Mouse (Mus musculus) E14TG2a.4 (cell line): ENCODE data around the gene Wfdc13.

ENCODE experiments used
- CTCF ChIP-seq: conservative IDR thresholded peaks from 2 replicates; pipeline ENCODE4 v1.5.1; 2014; ENCODE audit warnings: low read length
- NANOG ChIP-seq: IDR thresholded peaks from 2 replicates; pipeline ENCODE4 v1.6.1; 2014; ENCODE audit warnings: borderline replicate concordance, low read length, mixed read lengths

DNA sequence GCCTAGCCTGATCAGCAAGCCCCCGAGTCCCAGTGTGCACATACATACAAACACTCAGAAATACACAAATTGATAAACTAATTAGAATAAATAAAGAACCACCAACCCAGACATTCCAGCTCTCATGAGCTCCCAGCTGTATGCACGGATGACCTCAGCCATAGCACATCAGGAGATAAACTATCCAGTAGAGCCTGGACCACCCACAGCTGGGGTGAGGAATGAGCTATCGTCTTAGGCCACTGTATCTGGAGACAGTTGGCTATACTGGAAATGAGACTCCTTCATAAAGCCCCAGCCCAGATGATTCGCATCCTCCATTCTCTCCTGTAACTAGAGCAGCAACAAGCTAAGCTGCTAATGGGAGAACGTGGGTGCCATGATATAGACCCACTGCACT, 49.9 kb downstream of the Wfdc13 start:
- TF ChIP-seq CTCF (no peak), NANOG (no peak)
